Mouse (Mus musculus) cerebellum, adult 2 months (tissue): ENCODE measurements around the gene D230025D16Rik.

Source experiments
- CTCF ChIP-seq: fragments of 200-500 bp; IDR thresholded peaks from 2 replicates; pipeline ENCODE4 v1.5.1; 2011; ENCODE audit warnings: low read depth, mild to moderate bottlenecking, control low read depth, low read length, moderate library complexity, borderline replicate concordance; ENCODE audit not compliant: insufficient read depth
- POLR2A ChIP-seq: fragments of 200-500 bp; IDR thresholded peaks from 2 replicates; pipeline ENCODE4 v1.6.1; 2011; ENCODE audit warnings: low read length, control low read depth, borderline replicate concordance; ENCODE audit not compliant: insufficient read depth

- TF ChIP-seq POLR2A, result no peak
- no peak for TF ChIP-seq CTCF
Measured at GRCm38 (mm10) chr8:105275840-105276239, 50.9 kb downstream of the D230025D16Rik start, which contains the start of gene Nol3.
